Mouse (Mus musculus): ENCODE results near the gene Glod4.

DNA sequence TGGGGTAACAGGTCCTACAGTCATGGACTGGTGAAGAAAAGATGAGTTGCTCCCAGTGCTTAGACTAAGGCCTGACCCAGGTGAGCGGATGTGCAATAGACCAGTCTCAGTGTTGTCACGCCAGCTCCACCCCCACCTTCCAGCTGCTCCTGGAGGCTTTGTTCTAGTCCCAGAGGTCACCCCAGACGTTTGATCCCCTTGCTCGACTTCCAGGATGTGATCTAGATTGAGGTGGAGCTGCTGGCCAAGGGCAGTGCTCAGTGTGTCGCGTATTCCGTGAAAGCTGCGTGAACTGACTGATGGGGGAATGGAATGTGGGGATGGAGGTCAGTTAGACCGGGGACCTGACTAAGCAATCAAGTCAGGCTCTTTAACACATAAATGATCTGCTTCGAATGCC is 43.8 kb upstream of the Glod4 start:
- no peak for TF ChIP-seq POLR2A (IDR thresholded peaks at IDR 0.05; ENCODE audit: borderline replicate concordance, extremely low read depth, low read depth, low read length)
- no peak for TF ChIP-seq CTCF (IDR thresholded peaks at IDR 0.05; ENCODE audit: insufficient read depth, low read length)

Data from lung, adult 2 months (tissue).